Mouse (Mus musculus) limb, embryonic 14.5 days (tissue): ENCODE measurements around the gene Dera. TPM values are rescaled to one million over a fixed set of nuclear protein-coding genes. Genes with fewer than 3 reads are reported as not detected.
A peak's percentile ranks its signal among the peaks of the same experiment; 100 is the strongest.

Experiments
- ATAC-seq: fragments of 200-750 bp; cut with Nextera tagmentation; 2 replicates; pipeline ENCODE4 v1.8.0; 2017; ENCODE audit warnings: low read depth, moderate number of reproducible peaks, moderate TSS enrichment; ENCODE audit not compliant: low FRiP score
- DNase-seq: peaks from one replicate; pipeline ENCODE4 v3.0.0-alpha.2; 2015; ENCODE audit warnings: low spot score
- H3K27ac ChIP-seq: fragments of 300-500 bp; sonication (generic); replicated peaks from 2 replicates; pipeline ENCODE4 v1.5.1; 2014; ENCODE audit warnings: low read depth, mild to moderate bottlenecking, low read length, moderate library complexity, mixed read lengths
- H3K27me3 ChIP-seq: fragments of 300-500 bp; sonication (generic); 2 replicates; pipeline ENCODE4 v1.6.1; 2014; ENCODE audit warnings: low read length, mixed read lengths; ENCODE audit not compliant: control insufficient read depth, insufficient read depth
- H3K36me3 ChIP-seq: fragments of 300-500 bp; sonication (generic); 2 replicates; pipeline ENCODE4 v1.6.1; 2014; ENCODE audit warnings: mild to moderate bottlenecking, low read length, moderate library complexity, mixed read lengths; ENCODE audit not compliant: control insufficient read depth, insufficient read depth
- H3K4me1 ChIP-seq: fragments of 300-500 bp; sonication (generic); 2 replicates; pipeline ENCODE4 v1.6.1; 2014; ENCODE audit warnings: antibody characterized with exemption, low read length, mixed read lengths; ENCODE audit not compliant: control insufficient read depth, insufficient read depth
- H3K4me2 ChIP-seq: fragments of 300-500 bp; sonication (generic); replicated peaks from 2 replicates; pipeline ENCODE4 v1.6.1; 2014; ENCODE audit warnings: low read depth, mild to moderate bottlenecking, low read length, moderate library complexity; ENCODE audit not compliant: severe bottlenecking
- H3K4me3 ChIP-seq: fragments of 300-500 bp; sonication (generic); replicated peaks from 2 replicates; pipeline ENCODE4 v1.5.1; 2014; ENCODE audit warnings: low read length
- H3K9ac ChIP-seq: fragments of 300-500 bp; sonication (generic); 2 replicates; pipeline ENCODE4 v1.6.1; 2014; ENCODE audit warnings: mild to moderate bottlenecking, low read depth, low read length, moderate library complexity; ENCODE audit not compliant: severe bottlenecking
- H3K9me3 ChIP-seq: fragments of 300-500 bp; sonication (generic); 2 replicates; pipeline ENCODE4 v1.6.1; 2016; ENCODE audit warnings: low read length; ENCODE audit not compliant: control insufficient read depth
- POLR2A ChIP-seq: fragments of 200-500 bp; IDR thresholded peaks from 2 replicates; pipeline ENCODE4 v1.8.0; 2012; ENCODE audit warnings: inconsistent platforms, mild to moderate bottlenecking, moderate library complexity, borderline replicate concordance; ENCODE audit not compliant: insufficient read depth, insufficient read length; ENCODE audit errors: extremely low read depth
- WGBS: fragments of 180-500 bp; shearing (Covaris S2); extraction: QIAGEN DNeasy Blood & Tissue Kit; methylation state at CpG from one replicate; pipeline ENCODE4 v1.1.7; 2014; 5-methylcytosine and 5-hydroxymethylcytosine counted together
- polyA plus RNA-seq, 2 experiments: library from polyadenylated mRNA; depleted of rRNA in 1 of 2; stranded (reverse) in 1 of 2; unstranded in 1 of 2; fragments of >200 nt; fragmentation: Nextera tagmentation in 1 of 2; extraction: Ambion mirVana in 1 of 2; gene quantifications; 2 replicates each; pipeline versions ENCODE4 v1.2.1 to v1.2.3; 2012 to 2014

Dera gene
- polyA plus RNA-seq, 2 experiments: 17.1 to 43.5 TPM

GRCm38 (mm10) chr6:137872055-137872735 is 117.8 kb downstream of the Dera start:
- Histone ChIP-seq H3K4me1 (no peaks in the 10 kb centered on the region), H3K36me3 (no peaks in the 10 kb centered on the region), H3K27me3 (no peaks in the 10 kb centered on the region), H3K9ac (no peak overlapping the region), H3K9me3 (no peaks in the 10 kb centered on the region), H3K4me3 (no peak overlapping the region), H3K4me2 (no peak overlapping the region), H3K27ac (no peak overlapping the region)
- no peak for TF ChIP-seq POLR2A
- WGBS: 37% methylated on average over 17 of the region's 17 CpGs
- peak; percentile 57; the same call in 1 of the 2 replicates for ATAC-seq
- DNase-seq: peak; percentile 45

- H3K4me2 ChIP-seq: no peak overlapping the region
- H3K9ac ChIP-seq: no peak overlapping the region
- DNase-seq: no peak
- H3K4me3 ChIP-seq: no peak overlapping the region
- H3K36me3 ChIP-seq: no peaks in the 10 kb centered on the region
- no peaks in the 10 kb centered on the region for H3K4me1 ChIP-seq
- no peaks in the 10 kb centered on the region for H3K9me3 ChIP-seq
- ATAC-seq: no peak
- TF ChIP-seq POLR2A: no peak
- H3K27ac ChIP-seq: no peak overlapping the region
- H3K27me3 ChIP-seq: no peaks in the 10 kb centered on the region
- WGBS: 81% methylated on average over 8 of the region's 8 CpGs
Observed at GRCm38 (mm10) chr6:137874471-137875244, 120.3 kb downstream of the Dera start.

- H3K36me3 ChIP-seq: no peaks in the 10 kb centered on the region
- 91% methylated on average over 6 of the region's 6 CpGs for WGBS
- no peak for TF ChIP-seq POLR2A
Observed at GRCm38 (mm10) chr6:137885644-137886043, 131.3 kb downstream of the Dera start.

GRCm38 (mm10) chr6:137886210-137886979 is 132.0 kb downstream of the Dera start:
- ATAC-seq: no peak
- Histone ChIP-seq H3K27me3 (no peaks in the 10 kb centered on the region), H3K4me2 (no peak overlapping the region), H3K36me3 (no peaks in the 10 kb centered on the region), H3K4me3 (no peak overlapping the region), H3K9me3 (no peaks in the 10 kb centered on the region), H3K9ac (no peak overlapping the region), H3K27ac (no peak overlapping the region), H3K4me1 (no peaks in the 10 kb centered on the region)
- DNase-seq: no peak
- TF ChIP-seq POLR2A: no peak
- 77% methylated on average over 6 of the region's 6 CpGs for WGBS

More at GRCm38 (mm10) chr6:137885644-137886043, 131.3 kb downstream of the Dera start:
- Histone ChIP-seq H3K27me3 (no peaks in the 10 kb centered on the region), H3K4me3 (no peak overlapping the region), H3K9me3 (no peaks in the 10 kb centered on the region), H3K4me2 (no peak overlapping the region), H3K4me1 (no peaks in the 10 kb centered on the region), H3K27ac (no peak overlapping the region), H3K9ac (no peak overlapping the region)
- no peak for DNase-seq
- no peak for ATAC-seq

DNA sequence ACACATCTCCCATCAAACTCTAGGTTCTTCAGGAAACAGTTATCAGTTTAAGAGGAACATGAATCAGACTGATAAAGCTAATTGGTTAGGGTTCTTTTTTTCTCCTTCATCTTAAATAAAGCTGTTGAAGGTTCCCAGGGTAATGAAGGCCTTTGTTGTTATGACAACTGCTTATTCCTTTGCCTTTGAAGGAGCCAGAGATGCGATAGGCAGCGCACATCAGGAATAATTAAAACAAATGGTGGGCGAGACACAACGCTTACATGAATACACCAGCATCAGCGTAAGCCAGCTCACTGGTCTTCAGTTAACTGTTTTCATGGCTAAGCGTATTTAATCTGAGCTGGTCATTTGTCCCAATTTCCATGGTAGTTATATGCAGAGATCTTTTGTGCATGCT is 132.9 kb downstream of the Dera start:
- no peaks in the 10 kb centered on the region for H3K9me3 ChIP-seq
- 79% methylated on average over 6 of the region's 6 CpGs for WGBS

More for the DNA sequence above, 132.9 kb downstream of the Dera start:
- Histone ChIP-seq H3K27ac (no peak overlapping the region), H3K27me3 (no peaks in the 10 kb centered on the region), H3K36me3 (no peaks in the 10 kb centered on the region), H3K9ac (no peak overlapping the region), H3K4me1 (no peaks in the 10 kb centered on the region), H3K4me3 (no peak overlapping the region), H3K4me2 (no peak overlapping the region)
- no peak for TF ChIP-seq POLR2A
- no peak for ATAC-seq
- no peak for DNase-seq
